Mouse (Mus musculus) lung, adult 2 months (tissue): ENCODE measurements around the gene Tmem269. TPM values are rescaled to one million over a fixed set of nuclear protein-coding genes. Genes with fewer than 3 reads are reported as not detected.

Source experiments
- DNase-seq: peaks from one replicate; pipeline ENCODE4 v3.0.0; 2022
- H3K4me1 ChIP-seq: fragments of 200-500 bp; 2 replicates; pipeline ENCODE4 v1.6.1; 2011; ENCODE audit warnings: low read length; ENCODE audit not compliant: control insufficient read depth, insufficient read depth
- H3K4me3 ChIP-seq: fragments of 200-500 bp; replicated peaks from 2 replicates; pipeline ENCODE3; 2011; ENCODE audit warnings: low read depth, mild to moderate bottlenecking, control low read depth, low read length; ENCODE audit errors: extremely low read depth
- CTCF ChIP-seq: fragments of 200-500 bp; IDR thresholded peaks from 2 replicates; pipeline ENCODE4 v1.5.1; 2011; ENCODE audit warnings: mild to moderate bottlenecking, low read length, control low read depth; ENCODE audit not compliant: insufficient read depth
- POLR2A ChIP-seq: fragments of 200-500 bp; IDR thresholded peaks from 2 replicates; pipeline ENCODE4 v1.6.1; 2011; ENCODE audit warnings: low read depth, mild to moderate bottlenecking, control low read depth, low read length, borderline replicate concordance; ENCODE audit errors: extremely low read depth
- WGBS: fragments of 180-500 bp; shearing (Covaris S2); methylation state at CpG from one replicate; pipeline ENCODE4 v1.1.7; 2018; 5-methylcytosine and 5-hydroxymethylcytosine counted together
- polyA plus RNA-seq: library from polyadenylated mRNA; depleted of rRNA; stranded (reverse); fragments of >200 nt; gene quantifications from 2 replicates; pipeline ENCODE4 v1.2.3, GENCODE M21; 2012

The Tmem269 gene
- polyA plus RNA-seq, 1 experiment = 0.28 TPM

DNA sequence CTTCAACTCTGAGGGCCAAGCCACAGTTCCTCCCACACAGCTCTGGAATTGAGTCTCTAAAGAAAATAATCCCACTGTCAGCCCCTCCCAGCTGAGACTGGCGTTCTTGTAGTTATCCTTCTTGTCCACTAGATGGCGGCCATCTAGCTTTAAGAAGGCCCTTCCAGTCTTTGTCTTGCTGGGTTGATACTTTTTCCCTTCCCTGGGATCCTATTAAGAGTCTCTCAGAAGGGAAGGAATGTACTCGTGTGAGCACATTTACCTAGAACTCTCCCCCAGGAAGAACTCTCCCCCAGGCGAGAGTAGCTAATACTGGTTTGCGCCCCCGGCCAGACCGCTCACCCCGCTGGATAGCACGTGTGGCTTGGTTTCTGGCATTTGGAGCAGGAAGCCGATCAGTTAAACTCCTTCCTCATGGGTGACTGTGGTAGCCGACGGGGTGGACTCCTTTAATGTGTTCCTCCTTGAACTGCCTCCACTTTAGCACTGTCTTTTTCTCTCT lies 21.2 kb upstream of the Tmem269 start:
- peak; percentile 45; the same call in 1 of the 2 replicates for TF ChIP-seq CTCF
- no peak for TF ChIP-seq POLR2A
- no peaks in the 10 kb centered on the region; the same call in 1 of the 2 replicates for H3K4me1 ChIP-seq
- DNase-seq = peak; percentile 34
- peak overlapping the region; percentile 32 for H3K4me3 ChIP-seq
- WGBS = 26% methylated on average over 12 of the region's 12 CpGs

DNA sequence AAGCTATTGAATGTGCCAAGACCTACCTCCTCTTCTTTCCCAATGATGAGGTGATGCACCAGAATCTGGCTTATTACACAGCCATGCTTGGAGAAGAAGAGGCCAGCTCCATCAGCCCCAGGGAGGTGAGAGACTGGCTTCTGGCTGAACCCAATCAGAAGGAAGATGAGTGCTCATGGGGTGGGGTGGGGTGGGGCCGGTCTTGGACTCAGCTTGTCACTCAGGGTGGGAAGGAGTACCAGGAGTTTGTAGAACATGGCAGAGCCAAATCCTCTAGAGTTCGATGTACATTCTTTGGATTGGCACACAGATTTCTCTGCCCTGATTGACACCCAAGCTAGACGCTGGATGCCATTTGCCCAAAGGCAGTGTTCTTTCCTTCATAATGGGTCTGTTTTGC lies 20.6 kb upstream of the Tmem269 start:
- Histone ChIP-seq H3K4me1 (no peaks in the 10 kb centered on the region; the same call in 1 of the 2 replicates), H3K4me3 (no peak overlapping the region)
- WGBS = 72% methylated on average over 3 of the region's 3 CpGs
- no peak for DNase-seq
- TF ChIP-seq CTCF = no peak
- no peak for TF ChIP-seq POLR2A

DNA sequence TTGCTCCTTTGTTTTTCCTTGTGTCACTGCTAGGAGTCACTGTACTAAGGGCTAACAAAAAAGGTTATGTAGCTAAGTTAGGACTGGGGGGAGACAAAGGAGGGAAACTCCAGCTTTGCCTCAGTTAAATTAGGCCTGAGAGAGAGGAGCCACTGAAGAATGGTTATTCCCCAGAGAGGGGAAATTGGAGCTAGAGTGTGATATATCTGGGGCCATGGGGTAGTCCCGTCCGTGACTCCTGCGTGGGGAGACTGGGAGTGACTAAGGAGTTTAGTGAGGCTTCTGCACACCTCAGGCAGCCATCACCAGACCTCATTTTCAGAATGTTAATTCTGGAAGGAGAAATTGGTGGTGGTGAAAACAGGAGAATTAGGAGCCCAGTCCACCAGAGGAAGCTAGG lies 16.3 kb upstream of the Tmem269 start:
- no peak overlapping the region for H3K4me3 ChIP-seq
- WGBS = 88% methylated on average over 3 of the region's 3 CpGs
- no peak for DNase-seq

GRCm38 (mm10) chr4:119233256-119233901 lies 15.4 kb upstream of the Tmem269 start:
- DNase-seq = no peak
- WGBS = under 1% methylated on average over 36 of the region's 36 CpGs

More for the DNA sequence above, 16.3 kb upstream of the Tmem269 start:
- no peaks in the 10 kb centered on the region; the same call in 1 of the 2 replicates for H3K4me1 ChIP-seq
- TF ChIP-seq POLR2A (no peak), CTCF (no peak)

GRCm38 (mm10) chr4:119232410-119233255 lies 14.6 kb upstream of the Tmem269 start, which contains the start of the genes AU022252 and P3h1:
AU022252 (minus strand) TSS chr4:119232712.
P3h1 (plus strand) TSS chr4:119232915.
- WGBS = under 1% methylated on average over 71 of the region's 71 CpGs

More at GRCm38 (mm10) chr4:119233256-119233901, 15.4 kb upstream of the Tmem269 start:
- Histone ChIP-seq H3K4me3 (peak overlapping the region; percentile 73), H3K4me1 (no peaks in the 10 kb centered on the region)
- TF ChIP-seq POLR2A = no peak
- TF ChIP-seq CTCF = no peak

GRCm38 (mm10) chr4:119226751-119227150 lies 8.7 kb upstream of the Tmem269 start:
- no peaks in the 10 kb centered on the region for H3K4me1 ChIP-seq
- 90% methylated on average over 11 of the region's 11 CpGs for WGBS

More at GRCm38 (mm10) chr4:119232410-119233255, 14.6 kb upstream of the Tmem269 start, which contains the start of the genes AU022252 and P3h1:
- TF ChIP-seq CTCF = no peak
- peak; percentile 76; the same call in 1 of the 2 replicates for TF ChIP-seq POLR2A
- DNase-seq = peak; percentile 99
- H3K4me1 ChIP-seq = no peaks in the 10 kb centered on the region
- H3K4me3 ChIP-seq = peak within 1 kb of the TSS; percentile 96

GRCm38 (mm10) chr4:119225719-119226118 lies 7.7 kb upstream of the Tmem269 start:
- WGBS = 84% methylated on average over 9 of the region's 9 CpGs
- TF ChIP-seq CTCF (no peak), POLR2A (no peak)
- DNase-seq = no peak
- Histone ChIP-seq H3K4me3 (no peak overlapping the region), H3K4me1 (no peaks in the 10 kb centered on the region)

More at GRCm38 (mm10) chr4:119226751-119227150, 8.7 kb upstream of the Tmem269 start:
- TF ChIP-seq CTCF (no peak), POLR2A (no peak)
- no peak overlapping the region for H3K4me3 ChIP-seq
- DNase-seq = no peak

DNA sequence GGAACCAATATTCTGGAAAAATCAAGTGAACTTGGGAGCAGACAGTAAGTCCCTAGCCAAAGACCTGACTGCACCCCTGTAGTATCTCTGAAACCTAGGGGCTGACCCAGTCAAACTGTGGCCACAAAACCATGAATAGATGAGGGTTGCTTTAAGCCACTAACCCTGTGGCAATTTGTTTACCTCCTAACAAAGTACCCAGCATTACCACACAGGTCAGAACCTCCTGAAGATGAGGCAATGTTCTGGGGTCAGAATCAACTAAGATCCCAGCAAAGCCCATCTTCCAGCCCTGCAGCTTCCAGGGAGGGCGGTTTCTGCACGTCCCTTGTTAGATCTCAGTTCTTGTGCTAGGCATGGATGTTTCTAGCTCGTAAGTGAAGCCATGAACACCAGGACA lies 6.5 kb upstream of the Tmem269 start:
- WGBS = 90% methylated on average over 3 of the region's 3 CpGs
- H3K4me1 ChIP-seq = no peaks in the 10 kb centered on the region
- DNase-seq = no peak
- no peak overlapping the region for H3K4me3 ChIP-seq
- TF ChIP-seq POLR2A (no peak), CTCF (no peak)

DNA sequence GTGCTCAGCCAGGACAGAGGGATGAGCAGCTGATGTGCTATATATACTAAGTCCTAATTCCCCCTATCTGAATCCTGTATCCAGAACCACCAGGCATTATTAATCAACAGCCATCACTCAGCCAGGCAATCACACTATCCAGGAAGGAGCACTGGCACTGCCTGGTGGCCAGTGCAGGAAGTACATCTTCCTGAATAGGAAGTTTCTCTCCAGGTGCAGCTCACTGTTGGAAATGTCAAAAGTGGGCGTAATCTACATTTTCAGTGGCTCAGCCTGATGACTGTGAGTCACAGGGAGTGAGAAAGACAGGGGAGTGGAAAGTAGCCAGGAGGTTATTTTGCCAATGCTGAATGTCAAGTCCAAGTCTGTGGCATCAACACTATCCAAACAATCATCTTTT lies 5.7 kb upstream of the Tmem269 start:
- DNase-seq = peak; percentile 36
- TF ChIP-seq CTCF = peak; percentile 83
- TF ChIP-seq POLR2A = no peak
- WGBS = 80% methylated on average over 1 of the region's 1 CpGs
- Histone ChIP-seq H3K4me3 (no peak overlapping the region), H3K4me1 (no peaks in the 10 kb centered on the region)
